Mouse (Mus musculus): ENCODE data around the gene Pik3c2g. TPM values are rescaled to one million over a fixed set of nuclear protein-coding genes. Genes with fewer than 3 reads are reported as not detected.
A peak's percentile ranks its signal among the peaks of the same experiment; 100 is the strongest.

The Pik3c2g gene
- polyA plus RNA-seq, 1 experiment from 2014 or later = 0.09 TPM

DNA sequence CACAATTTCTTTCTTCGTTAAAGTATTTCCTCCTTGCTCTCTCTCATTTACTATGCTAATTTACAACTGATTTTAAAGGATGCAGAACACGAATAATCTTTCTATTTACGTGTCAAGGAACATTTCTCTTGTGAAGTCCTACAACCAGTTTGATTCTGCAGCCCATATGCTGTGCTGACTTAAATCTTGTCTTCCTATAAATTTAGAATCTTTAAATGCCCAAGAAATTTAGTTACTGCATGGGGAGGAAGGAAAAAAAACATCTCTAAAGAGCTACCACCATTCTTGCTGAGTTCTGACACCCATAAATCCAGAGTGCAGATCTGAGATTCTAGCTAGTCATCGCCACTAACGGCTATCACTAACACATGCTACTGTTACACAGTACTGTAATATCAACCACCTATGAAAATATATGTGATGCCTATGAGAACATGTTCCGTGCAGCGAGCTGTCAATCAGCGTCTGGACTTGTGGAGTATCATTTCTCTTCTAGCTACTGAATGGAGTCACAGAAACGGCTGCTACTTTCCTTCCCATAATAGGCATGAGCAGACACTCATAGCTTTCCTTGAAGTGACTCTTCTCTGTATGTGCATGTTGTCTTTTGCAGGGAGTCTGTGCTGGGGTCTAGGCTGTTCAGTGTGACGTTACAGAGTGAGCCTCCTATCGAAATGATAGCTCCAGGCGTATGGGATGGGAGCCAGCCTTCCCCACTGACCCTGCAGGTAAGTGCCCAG lies 155.8 kb downstream of the Pik3c2g start:
- H3K27me3 ChIP-seq = no peaks in the 10 kb centered on the region
- H3K4me1 ChIP-seq = 0 out of 2 replicates have a peak, but pooled peaks cover 2% of the 10 kb centered on the region
- no peak overlapping the region for H3K27ac ChIP-seq
- 85% methylated on average over 12 of the region's 12 CpGs for WGBS
- H3K9me3 ChIP-seq (replicated peaks) = 0 out of 2 replicates have a peak, but pooled peaks cover 6% of the 10 kb centered on the region
- ATAC-seq = no peak
- H3K36me3 ChIP-seq (ENCODE audit: poor library complexity, severe bottlenecking) = no peaks in the 10 kb centered on the region
- no peak overlapping the region for H3K9ac ChIP-seq
- no peak overlapping the region for H3K4me2 ChIP-seq
- no peak overlapping the region for H3K4me3 ChIP-seq

DNA sequence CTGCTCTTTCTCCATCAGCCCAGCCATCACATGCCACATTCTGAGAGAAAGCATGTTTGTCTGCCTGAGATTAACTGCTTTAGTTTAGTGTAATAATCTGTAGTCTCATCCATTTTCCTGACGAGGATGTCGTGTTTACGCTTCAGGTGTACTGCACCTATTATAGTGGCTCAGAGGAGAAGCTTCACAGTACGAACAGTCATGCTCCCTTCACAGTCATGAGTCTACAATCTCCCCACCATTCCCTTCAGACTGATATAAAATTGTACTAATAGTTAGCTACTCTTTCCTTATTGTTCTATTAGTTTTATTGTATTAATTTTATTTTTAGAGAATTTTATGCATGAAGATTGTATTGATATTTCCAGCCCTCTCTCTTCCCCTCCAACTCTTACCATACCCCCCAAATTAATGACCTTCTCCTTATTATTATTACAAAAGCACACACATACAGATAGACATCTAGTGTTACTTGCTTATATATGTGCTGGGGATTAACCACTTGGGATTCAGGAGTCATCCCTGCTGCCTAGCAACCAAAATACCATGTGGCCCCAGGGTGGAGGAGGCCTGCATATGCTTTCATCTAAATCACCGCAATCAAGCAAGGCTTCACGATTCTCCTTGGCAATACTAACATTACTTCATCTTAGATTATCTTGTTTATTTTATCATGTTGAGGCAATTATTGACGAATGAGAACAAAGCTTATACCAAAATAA lies 159.9 kb downstream of the Pik3c2g start:
- Histone ChIP-seq H3K9me3 (replicated peaks) (0 out of 2 replicates have a peak, but pooled peaks cover 6% of the 10 kb centered on the region), H3K4me1 (0 out of 2 replicates have a peak, but pooled peaks cover 2% of the 10 kb centered on the region), H3K9ac (no peak overlapping the region), H3K36me3 (ENCODE audit: poor library complexity, severe bottlenecking) (no peaks in the 10 kb centered on the region), H3K4me3 (no peak overlapping the region), H3K27me3 (no peaks in the 10 kb centered on the region), H3K27ac (no peak overlapping the region), H3K4me2 (no peak overlapping the region)
- 69% methylated on average over 7 of the region's 7 CpGs for WGBS
- peak; percentile 59; the same call in 1 of the 2 replicates for ATAC-seq

DNA sequence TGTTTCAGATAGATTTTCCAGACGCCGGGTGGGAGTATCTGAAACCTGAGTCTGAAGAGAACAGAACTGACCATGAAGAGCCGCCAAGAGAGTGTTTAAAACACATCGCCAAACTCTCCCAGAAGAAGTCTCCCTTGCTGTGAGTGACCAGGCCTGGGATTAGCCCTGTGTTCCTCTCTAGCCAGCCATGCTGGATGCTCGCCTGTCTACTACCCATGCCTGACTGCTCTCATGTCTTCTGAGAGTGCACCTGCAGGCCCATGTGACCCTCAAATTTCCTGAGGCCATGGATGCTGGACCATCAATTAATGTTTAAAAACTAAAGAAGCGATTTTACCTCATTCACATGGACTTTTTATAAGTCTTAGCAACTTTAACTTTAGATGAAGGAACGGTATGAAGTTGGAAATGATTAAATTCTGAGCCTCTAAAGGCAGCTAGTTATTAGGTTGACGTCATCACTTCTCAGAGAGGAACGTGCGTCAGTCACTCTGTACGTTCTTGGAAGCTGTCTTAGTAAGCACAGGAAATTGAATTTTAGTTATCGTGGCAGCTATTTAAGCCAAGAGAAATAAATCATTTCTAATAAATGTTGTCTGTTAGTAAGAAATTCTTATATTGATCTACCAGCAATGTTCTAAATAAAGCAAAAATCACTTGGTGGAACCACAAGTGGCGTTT lies 161.2 kb downstream of the Pik3c2g start:
- 91% methylated on average over 13 of the region's 13 CpGs for WGBS
- no peak for ATAC-seq
- Histone ChIP-seq H3K4me2 (no peak overlapping the region), H3K4me3 (no peak overlapping the region), H3K9me3 (replicated peaks) (0 out of 2 replicates have a peak, but pooled peaks cover 6% of the 10 kb centered on the region), H3K36me3 (ENCODE audit: poor library complexity, severe bottlenecking) (no peaks in the 10 kb centered on the region), H3K4me1 (0 out of 2 replicates have a peak, but pooled peaks cover 2% of the 10 kb centered on the region), H3K27me3 (no peaks in the 10 kb centered on the region), H3K9ac (no peak overlapping the region), H3K27ac (no peak overlapping the region)

DNA sequence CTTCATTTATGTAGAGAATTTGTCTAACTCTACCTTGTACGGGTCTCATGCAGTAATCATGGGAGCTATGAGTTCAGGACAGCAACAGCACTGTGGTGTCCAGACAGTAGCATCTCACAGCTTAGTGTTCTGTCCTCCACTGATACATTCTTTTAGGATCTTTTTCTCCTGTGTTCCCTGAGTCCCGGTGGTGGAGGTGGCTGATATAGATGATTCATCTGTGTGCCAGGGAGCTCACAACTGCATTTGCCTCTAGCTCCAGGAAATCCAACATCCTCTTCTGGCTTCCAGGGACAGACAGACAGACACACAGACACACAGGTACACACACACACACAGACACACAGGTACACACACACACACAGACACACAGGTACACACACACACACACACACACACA lies 163.6 kb downstream of the Pik3c2g start:
- no peak for ATAC-seq
- no peaks in the 10 kb centered on the region for H3K9me3 ChIP-seq (replicated peaks)
- no peaks in the 10 kb centered on the region for H3K27me3 ChIP-seq
- no peak overlapping the region for H3K4me3 ChIP-seq
- H3K4me2 ChIP-seq = no peak overlapping the region
- H3K27ac ChIP-seq = no peak overlapping the region
- 92% methylated on average over 2 of the region's 2 CpGs for WGBS
- H3K9ac ChIP-seq = no peak overlapping the region
- 0 out of 2 replicates have a peak, but pooled peaks cover 2% of the 10 kb centered on the region for H3K4me1 ChIP-seq
- no peaks in the 10 kb centered on the region for H3K36me3 ChIP-seq (ENCODE audit: poor library complexity, severe bottlenecking)

DNA sequence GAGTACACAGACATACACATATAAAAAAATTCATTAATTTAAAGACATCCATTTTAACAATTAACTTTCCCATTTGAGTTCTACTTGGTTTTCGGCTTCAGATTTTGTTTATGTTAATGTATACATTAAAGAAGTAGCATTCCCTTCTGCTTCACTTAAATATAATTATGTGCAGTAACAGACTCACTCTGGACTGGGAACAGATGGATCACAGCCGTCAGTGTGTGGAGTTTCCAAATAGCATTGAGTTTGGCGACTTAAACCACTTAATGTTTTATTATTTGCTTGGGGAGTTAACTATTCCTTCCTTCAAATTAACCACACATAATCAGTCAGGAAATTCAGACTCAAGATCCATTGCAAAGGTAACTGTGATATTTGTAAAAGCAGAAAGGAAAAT lies 164.0 kb downstream of the Pik3c2g start:
- H3K9me3 ChIP-seq (replicated peaks) = no peaks in the 10 kb centered on the region
- H3K9ac ChIP-seq = no peak overlapping the region
- H3K27me3 ChIP-seq = no peaks in the 10 kb centered on the region
- no peaks in the 10 kb centered on the region for H3K36me3 ChIP-seq (ENCODE audit: poor library complexity, severe bottlenecking)
- no peak overlapping the region for H3K27ac ChIP-seq
- ATAC-seq = no peak
- H3K4me3 ChIP-seq = no peak overlapping the region
- 0 out of 2 replicates have a peak, but pooled peaks cover 2% of the 10 kb centered on the region for H3K4me1 ChIP-seq
- WGBS = 64% methylated on average over 3 of the region's 3 CpGs
- H3K4me2 ChIP-seq = no peak overlapping the region

DNA sequence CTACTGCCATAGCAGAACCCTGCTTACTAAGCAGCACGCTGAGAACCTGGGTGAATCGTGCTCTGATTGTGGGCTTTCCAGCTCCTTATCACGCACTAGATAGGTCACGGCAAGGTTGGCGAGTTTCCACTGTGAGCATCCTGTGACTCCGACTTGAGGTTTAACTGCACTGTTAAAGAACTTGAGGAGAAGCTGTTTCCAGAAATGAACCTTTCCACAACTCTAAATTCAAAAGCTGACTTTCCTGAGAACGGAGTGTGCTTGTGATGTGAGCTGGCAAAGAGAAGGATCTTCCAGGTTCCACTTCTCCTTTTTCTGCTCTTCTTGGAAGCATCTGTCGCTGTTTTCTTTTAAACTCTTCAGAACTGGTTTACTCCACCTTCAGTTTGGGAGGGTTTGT lies 170.9 kb downstream of the Pik3c2g start:
- Histone ChIP-seq H3K9ac (no peak overlapping the region), H3K27ac (no peak overlapping the region), H3K27me3 (no peaks in the 10 kb centered on the region), H3K4me3 (no peak overlapping the region), H3K4me2 (no peak overlapping the region), H3K4me1 (peaks cover 13% of the 10 kb centered on the region), H3K36me3 (ENCODE audit: poor library complexity, severe bottlenecking) (no peaks in the 10 kb centered on the region), H3K9me3 (replicated peaks) (no peaks in the 10 kb centered on the region)
- no peak for ATAC-seq
- WGBS = 93% methylated on average over 8 of the region's 8 CpGs

DNA sequence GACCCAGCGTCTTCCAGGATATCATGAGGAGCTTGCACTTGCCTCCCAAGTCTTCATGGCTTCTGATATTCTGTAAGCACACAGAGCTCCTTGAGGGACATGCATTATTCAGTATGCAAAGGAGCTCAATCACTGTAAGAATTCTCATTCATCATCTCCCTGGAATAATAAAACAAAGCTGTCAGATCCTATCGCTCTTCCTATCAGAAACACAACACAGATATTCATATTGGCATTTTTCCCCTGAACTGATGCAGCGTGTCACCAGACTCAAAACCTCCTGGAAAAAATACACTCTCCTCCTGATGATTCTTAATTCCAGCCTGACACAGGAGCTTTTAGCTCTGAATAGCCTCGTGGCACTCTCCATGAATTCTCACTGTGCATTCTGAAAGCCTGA lies 174.0 kb downstream of the Pik3c2g start:
- Histone ChIP-seq H3K4me2 (no peak overlapping the region), H3K9me3 (replicated peaks) (no peaks in the 10 kb centered on the region), H3K9ac (no peak overlapping the region), H3K27ac (peak overlapping the region; percentile 40; the same call in 1 of the 2 replicates), H3K4me1 (peaks cover 13% of the 10 kb centered on the region), H3K27me3 (no peaks in the 10 kb centered on the region), H3K4me3 (no peak overlapping the region), H3K36me3 (ENCODE audit: poor library complexity, severe bottlenecking) (no peaks in the 10 kb centered on the region)
- peak; percentile 51 for ATAC-seq
- WGBS = 30% methylated on average over 4 of the region's 4 CpGs

DNA sequence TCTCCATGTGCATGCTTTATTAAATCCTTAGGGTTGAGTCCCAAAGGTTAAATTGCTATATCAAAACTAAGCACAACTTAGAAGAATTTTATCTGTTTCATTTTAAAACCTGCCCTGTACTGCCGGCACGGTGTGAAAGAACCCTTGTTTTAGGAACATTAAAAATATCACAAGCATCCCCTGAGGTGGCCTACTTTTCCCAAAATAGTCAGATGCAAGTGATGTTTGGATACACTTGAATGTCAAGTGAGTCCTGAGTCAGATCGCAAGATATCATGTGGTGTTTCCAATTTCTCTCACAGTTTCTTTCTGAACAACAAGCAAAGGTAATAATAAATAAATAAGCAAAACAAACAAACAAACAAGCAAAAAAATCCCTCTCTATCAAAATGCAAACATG lies 177.4 kb downstream of the Pik3c2g start:
- H3K4me1 ChIP-seq = peaks cover 13% of the 10 kb centered on the region
- H3K27me3 ChIP-seq = no peaks in the 10 kb centered on the region
- H3K27ac ChIP-seq = no peak overlapping the region
- no peak overlapping the region for H3K4me2 ChIP-seq
- H3K9ac ChIP-seq = no peak overlapping the region
- no peak for ATAC-seq
- 94% methylated on average over 3 of the region's 3 CpGs for WGBS
- H3K9me3 ChIP-seq (replicated peaks) = no peaks in the 10 kb centered on the region
- H3K4me3 ChIP-seq = no peak overlapping the region
- no peaks in the 10 kb centered on the region for H3K36me3 ChIP-seq (ENCODE audit: poor library complexity, severe bottlenecking)

DNA sequence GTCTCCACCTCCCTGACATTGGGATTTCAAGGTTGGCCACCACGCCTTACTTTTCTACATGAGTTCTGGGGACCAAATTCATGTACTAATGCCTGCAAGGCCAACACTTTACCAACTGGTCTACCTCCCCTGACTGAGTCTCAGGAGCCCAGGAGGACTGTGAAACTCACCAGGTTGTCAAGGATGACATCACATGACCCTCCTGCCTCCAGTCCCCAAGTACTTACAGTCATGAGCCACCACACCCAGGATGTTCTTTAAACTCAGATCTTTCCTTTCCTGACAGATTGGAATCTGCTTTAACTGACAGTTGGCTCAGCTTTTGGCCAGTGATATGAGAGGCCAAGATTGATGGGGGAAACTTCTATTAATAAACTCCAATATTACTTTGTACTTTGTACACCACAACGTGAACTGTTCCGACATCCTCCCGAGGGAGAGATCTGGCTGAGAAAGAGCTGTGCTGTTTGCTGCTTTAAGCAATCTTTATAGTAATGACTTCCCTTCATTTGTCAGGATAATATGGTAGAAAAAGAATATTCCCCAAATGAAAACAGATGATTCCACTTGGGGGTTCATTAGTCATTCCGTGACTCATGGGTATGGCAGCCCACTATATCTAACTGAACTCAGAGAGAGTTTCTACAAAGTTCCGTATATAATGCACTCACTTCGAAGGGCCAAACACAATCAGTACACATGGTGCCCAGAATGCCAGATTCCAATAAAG lies 182.9 kb downstream of the Pik3c2g start:
- Histone ChIP-seq H3K9me3 (replicated peaks) (no peaks in the 10 kb centered on the region), H3K27me3 (no peaks in the 10 kb centered on the region), H3K4me3 (no peak overlapping the region), H3K4me2 (no peak overlapping the region), H3K9ac (no peak overlapping the region), H3K4me1 (no peaks in the 10 kb centered on the region), H3K27ac (no peak overlapping the region), H3K36me3 (ENCODE audit: poor library complexity, severe bottlenecking) (no peaks in the 10 kb centered on the region)
- ATAC-seq = no peak
- WGBS = 95% methylated on average over 7 of the region's 7 CpGs

DNA sequence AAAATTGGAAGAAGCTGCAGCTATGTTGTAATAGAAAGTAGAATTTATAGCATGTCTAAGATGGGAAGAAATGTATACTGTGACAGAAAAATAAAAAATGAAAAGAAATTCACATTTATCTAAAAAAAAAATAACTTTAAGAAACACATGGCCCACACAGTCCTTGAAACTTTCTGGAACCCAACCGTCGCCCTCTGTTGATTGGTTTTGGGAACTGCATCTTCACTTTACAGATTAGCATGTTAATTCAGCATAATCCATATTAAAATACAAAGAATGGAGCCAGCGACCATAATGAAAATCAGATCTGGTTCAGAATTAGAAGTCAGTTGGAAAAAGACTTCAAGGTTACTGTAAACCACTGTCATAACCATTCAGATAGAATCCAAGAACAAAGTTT lies 183.5 kb downstream of the Pik3c2g start:
- Histone ChIP-seq H3K9me3 (replicated peaks) (no peaks in the 10 kb centered on the region), H3K27ac (no peak overlapping the region), H3K4me1 (no peaks in the 10 kb centered on the region), H3K4me3 (no peak overlapping the region), H3K4me2 (no peak overlapping the region), H3K9ac (no peak overlapping the region), H3K27me3 (no peaks in the 10 kb centered on the region), H3K36me3 (ENCODE audit: poor library complexity, severe bottlenecking) (no peaks in the 10 kb centered on the region)
- WGBS = 52% methylated on average over 3 of the region's 3 CpGs
- no peak for ATAC-seq

DNA sequence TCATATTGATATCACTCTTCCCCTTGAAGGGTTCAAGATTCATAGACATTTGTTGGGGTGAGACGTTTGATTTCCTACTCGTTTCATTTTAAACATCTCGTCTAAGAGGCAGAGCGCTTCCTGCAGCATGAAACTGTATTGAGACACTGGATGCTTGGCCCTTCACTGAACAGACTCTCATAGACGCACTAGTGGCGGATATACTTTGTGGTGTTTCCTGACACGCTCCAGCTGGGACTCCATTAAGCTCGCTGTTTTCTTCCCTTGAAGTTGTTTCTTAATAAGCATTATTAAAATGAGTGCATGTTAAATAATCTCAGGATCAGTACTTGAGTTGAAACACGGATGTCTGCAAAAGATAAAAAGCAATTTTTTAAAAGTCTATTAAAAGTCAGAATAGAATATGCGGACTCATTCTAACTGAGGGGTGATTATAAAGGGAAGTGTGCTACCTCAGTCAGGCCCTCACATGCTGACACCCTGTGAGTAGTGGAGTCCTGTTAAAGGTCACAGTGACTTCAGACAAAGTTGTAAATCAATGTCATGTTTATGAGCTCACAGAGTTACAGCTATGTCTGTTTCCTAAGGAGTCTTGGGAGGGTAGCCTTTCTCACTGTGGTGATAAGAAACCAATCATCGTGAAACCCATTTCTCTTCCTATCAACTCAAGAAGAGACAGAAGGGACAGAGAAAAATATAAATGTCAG lies 190.7 kb downstream of the Pik3c2g start:
- Histone ChIP-seq H3K27ac (no peak overlapping the region), H3K36me3 (ENCODE audit: poor library complexity, severe bottlenecking) (no peaks in the 10 kb centered on the region), H3K9me3 (replicated peaks) (no peaks in the 10 kb centered on the region), H3K4me3 (no peak overlapping the region), H3K4me1 (no peaks in the 10 kb centered on the region), H3K27me3 (no peaks in the 10 kb centered on the region), H3K4me2 (no peak overlapping the region), H3K9ac (no peak overlapping the region)
- 85% methylated on average over 11 of the region's 11 CpGs for WGBS
- ATAC-seq = no peak

All from forebrain, embryonic 13.5 days (tissue).